Mouse (Mus musculus) heart, adult 2 months (tissue): ENCODE data around the gene Susd4.

Experiments
- EP300 ChIP-seq: fragments of 200-500 bp; IDR thresholded peaks from 2 replicates; pipeline ENCODE4 v1.6.1; 2011; ENCODE audit warnings: low read depth, low read length, control low read depth; ENCODE audit not compliant: insufficient read depth
- POLR2A ChIP-seq: fragments of 200-500 bp; IDR thresholded peaks from 2 replicates; pipeline ENCODE4 v1.6.1; 2011; ENCODE audit warnings: mild to moderate bottlenecking, low read depth, low read length, control low read depth; ENCODE audit not compliant: insufficient read depth

GRCm38 (mm10) chr1:182897506-182898138, 134.0 kb downstream of the Susd4 start:
- TF ChIP-seq POLR2A (no peak), EP300 (no peak)
